Mouse (Mus musculus) MEL (cell line): Measurements from ENCODE around the gene Exoc4. TPM values are rescaled to one million over a fixed set of nuclear protein-coding genes. Genes with fewer than 3 reads are reported as not detected.

ENCODE experiments used
- DNase-seq: peaks from one replicate; pipeline ENCODE4 v3.0.0; 2011; ENCODE audit warnings: low read depth, low spot score
- H3K27ac ChIP-seq: 2 replicates; pipeline ENCODE4 v1.5.1; 2012; ENCODE audit warnings: low read depth, mild to moderate bottlenecking, control low read depth, low read length, moderate library complexity; ENCODE audit not compliant: control insufficient read depth
- H3K27me3 ChIP-seq, 2 experiments: fragments of 150-350 bp in 1 of 2; sonication (generic) in 1 of 2; 2 replicates each; pipeline ENCODE4 v1.6.1; 2012; ENCODE audit warnings: low read length in 2 of 2, mild to moderate bottlenecking in 2 of 2, improper control_type of control experiment in 1 of 2, moderate library complexity in 1 of 2; ENCODE audit not compliant: insufficient read depth in 2 of 2, control insufficient read depth in 1 of 2
- H3K36me3 ChIP-seq, 2 experiments: 2 replicates each; pipeline ENCODE4 v1.6.1; 2012 to 2014; ENCODE audit warnings: low read length in 2 of 2, improper control_type of control experiment in 1 of 2, inconsistent platforms in 1 of 2, mild to moderate bottlenecking in 1 of 2; ENCODE audit not compliant: insufficient read depth in 2 of 2, control insufficient read depth in 1 of 2
- H3K4me1 ChIP-seq, 2 experiments: fragments of 150-350 bp in 1 of 2; sonication (generic) in 1 of 2; 2 replicates each; pipeline ENCODE4 v1.6.1; 2012; ENCODE audit warnings: low read length in 2 of 2, improper control_type of control experiment in 1 of 2, mild to moderate bottlenecking in 1 of 2; ENCODE audit not compliant: insufficient read depth in 2 of 2, control insufficient read depth in 1 of 2
- H3K4me3 ChIP-seq, 2 experiments: fragments of 150-350 bp in 1 of 2; sonication (generic) in 1 of 2; 2 replicates each; pipeline ENCODE4 v1.5.1; 2012; ENCODE audit warnings: low read depth in 2 of 2, low read length in 2 of 2, mild to moderate bottlenecking in 2 of 2, moderate library complexity in 2 of 2, control low read depth in 1 of 2, improper control_type of control experiment in 1 of 2; ENCODE audit not compliant: control insufficient read depth in 1 of 2, insufficient read depth in 1 of 2
- H3K79me2 ChIP-seq: 2 replicates; pipeline ENCODE4 v1.6.1; 2012; ENCODE audit warnings: mild to moderate bottlenecking, low read length, moderate library complexity; ENCODE audit not compliant: control insufficient read depth, poor library complexity, insufficient read depth
- H3K9ac ChIP-seq: 2 replicates; pipeline ENCODE4 v1.6.1; 2012; ENCODE audit warnings: low read depth, mild to moderate bottlenecking, control low read depth, low read length, moderate library complexity; ENCODE audit not compliant: control insufficient read depth, poor library complexity, severe bottlenecking
- H3K9me3 ChIP-seq: fragments of 150-350 bp; sonication (generic); replicated peaks from 2 replicates; pipeline ENCODE4 v1.6.1; 2012; ENCODE audit warnings: mild to moderate bottlenecking, low read length, improper control_type of control experiment, moderate library complexity; ENCODE audit not compliant: insufficient read depth
- CHD1 ChIP-seq: IDR thresholded peaks from 2 replicates; pipeline ENCODE4 v1.6.1; 2012; ENCODE audit warnings: low read depth, mild to moderate bottlenecking, inconsistent platforms, low read length, improper control_type of control experiment
- CHD2 ChIP-seq: IDR thresholded peaks from 2 replicates; pipeline ENCODE4 v1.6.1; 2011; ENCODE audit warnings: low read length, improper control_type of control experiment
- CTCF ChIP-seq, 3 experiments: IDR thresholded peaks in 2 of 3; conservative IDR thresholded peaks in 1 of 3; 2 replicates each; pipeline ENCODE4 v1.5.1; 2011 to 2012; ENCODE audit warnings: low read length in 3 of 3, low read depth in 2 of 3, mild to moderate bottlenecking in 2 of 3, improper control_type of control experiment in 1 of 3, inconsistent platforms in 1 of 3, mixed read lengths in 1 of 3, moderate library complexity in 1 of 3; ENCODE audit not compliant: control insufficient read depth in 1 of 3, insufficient read depth in 1 of 3, poor library complexity in 1 of 3, severe bottlenecking in 1 of 3
- E2F4 ChIP-seq: IDR thresholded peaks from 2 replicates; pipeline ENCODE4 v1.6.1; 2011; ENCODE audit warnings: low read depth, low read length, improper control_type of control experiment, borderline replicate concordance
- ELF1 ChIP-seq: IDR thresholded peaks from 2 replicates; pipeline ENCODE4 v1.6.1; 2014; ENCODE audit warnings: low read depth, mild to moderate bottlenecking, inconsistent platforms, low read length, improper control_type of control experiment, moderate library complexity
- EP300 ChIP-seq, 2 experiments: IDR thresholded peaks; 2 replicates each; pipeline ENCODE4 v1.6.1; 2011; ENCODE audit warnings: improper control_type of control experiment in 2 of 2, low read length in 2 of 2, low read depth in 1 of 2, mild to moderate bottlenecking in 1 of 2
- ETS1 ChIP-seq: IDR thresholded peaks from 2 replicates; pipeline ENCODE4 v1.6.1; 2012; ENCODE audit warnings: low read depth, mild to moderate bottlenecking, inconsistent platforms, low read length, improper control_type of control experiment, moderate library complexity
- JUND ChIP-seq: IDR thresholded peaks from 2 replicates; pipeline ENCODE4 v1.6.1; 2011; ENCODE audit warnings: low read depth, mild to moderate bottlenecking, improper control_type of control experiment, low read length
- KAT2A ChIP-seq: conservative IDR thresholded peaks from 2 replicates; pipeline ENCODE4 v1.6.1; 2012; ENCODE audit warnings: low read depth, low read length, improper control_type of control experiment, inconsistent platforms
- MAFK ChIP-seq: IDR thresholded peaks from 2 replicates; pipeline ENCODE4 v1.6.1; 2011; ENCODE audit warnings: low read depth, mild to moderate bottlenecking, low read length, improper control_type of control experiment, borderline replicate concordance
- MAX ChIP-seq: IDR thresholded peaks from 2 replicates; pipeline ENCODE4 v1.6.1; 2011; ENCODE audit warnings: low read length, improper control_type of control experiment
- MYB ChIP-seq: IDR thresholded peaks from 2 replicates; pipeline ENCODE4 v1.6.1; 2011; ENCODE audit warnings: mild to moderate bottlenecking, low read depth, low read length, improper control_type of control experiment
- MYC ChIP-seq: IDR thresholded peaks from 2 replicates; pipeline ENCODE4 v1.6.1; 2011; ENCODE audit warnings: low read depth, mild to moderate bottlenecking, low read length, improper control_type of control experiment, moderate library complexity
- NELFE ChIP-seq: IDR thresholded peaks from 2 replicates; pipeline ENCODE4 v1.6.1; 2011; ENCODE audit warnings: low read depth, low read length, improper control_type of control experiment
- NRF1 ChIP-seq: IDR thresholded peaks from 2 replicates; pipeline ENCODE4 v1.6.1; 2014; ENCODE audit warnings: low read depth, mild to moderate bottlenecking, inconsistent platforms, low read length, improper control_type of control experiment, moderate library complexity; ENCODE audit not compliant: poor library complexity, insufficient read depth, severe bottlenecking
- POLR2AphosphoS2 ChIP-seq: IDR thresholded peaks from 2 replicates; pipeline ENCODE4 v1.6.1; 2011; ENCODE audit warnings: low read length, improper control_type of control experiment
- POLR2AphosphoS5 ChIP-seq: IDR thresholded peaks from 2 replicates; pipeline ENCODE4 v1.6.1; 2012; ENCODE audit warnings: low read depth, borderline replicate concordance, mild to moderate bottlenecking, inconsistent platforms, low read length, moderate library complexity, mixed read lengths
- SIN3A ChIP-seq: IDR thresholded peaks from 2 replicates; pipeline ENCODE4 v1.6.1; 2012; ENCODE audit warnings: low read length, improper control_type of control experiment, inconsistent platforms
- TAL1 ChIP-seq: IDR thresholded peaks from 2 replicates; pipeline ENCODE4 v1.6.1; 2012; ENCODE audit warnings: mild to moderate bottlenecking, inconsistent platforms, low read length, moderate library complexity, mixed read lengths
- TBP ChIP-seq: IDR thresholded peaks from 2 replicates; pipeline ENCODE4 v1.8.0; 2011; ENCODE audit warnings: low read depth, low read length, improper control_type of control experiment
- UBTF ChIP-seq: IDR thresholded peaks from 2 replicates; pipeline ENCODE4 v1.6.1; 2012; ENCODE audit warnings: low read depth, mild to moderate bottlenecking, inconsistent platforms, low read length, improper control_type of control experiment, moderate library complexity, borderline replicate concordance; ENCODE audit not compliant: insufficient read depth
- USF2 ChIP-seq, 2 experiments: IDR thresholded peaks; 2 replicates each; pipeline ENCODE4 v1.6.1; 2011 to 2012; ENCODE audit warnings: improper control_type of control experiment in 2 of 2, low read length in 2 of 2, borderline replicate concordance in 1 of 2, inconsistent platforms in 1 of 2, low read depth in 1 of 2, mild to moderate bottlenecking in 1 of 2; ENCODE audit not compliant: insufficient read depth in 1 of 2
- ZKSCAN1 ChIP-seq: IDR thresholded peaks from 2 replicates; pipeline ENCODE4 v1.6.1; 2012; ENCODE audit warnings: low read depth, mild to moderate bottlenecking, inconsistent platforms, low read length, improper control_type of control experiment, moderate library complexity
- polyA plus RNA-seq, 2 experiments: library from polyadenylated mRNA; stranded (reverse) in 1 of 2; unstranded in 1 of 2; fragments of >175 nt in 1 of 2; fragments of >200 nt in 1 of 2; gene quantifications; 2 replicates each; pipeline versions ENCODE4 v1.2.1 to v1.2.4; 2012; ENCODE audit warnings: low replicate concordance in 2 of 2, low read depth in 1 of 2; ENCODE audit not compliant: insufficient read length in 2 of 2, insufficient read depth in 1 of 2, missing spikeins in 1 of 2
- total RNA-seq: library from RNA; depleted of rRNA; stranded (reverse); fragments of 300-350 nt; gene quantifications from 2 replicates; pipeline ENCODE4 v1.2.3, GENCODE M21; 2012

The Exoc4 gene
- total and polyA plus RNA-seq, 3 experiments: 16.4 to 22.6 TPM; not detected in 1

- DNase-seq: no peak
- H3K36me3 ChIP-seq: no peaks in the 10 kb centered on the region
- H3K9me3 ChIP-seq: no peaks in the 10 kb centered on the region
- no peak overlapping the region for H3K27ac ChIP-seq
- no peaks in the 10 kb centered on the region for H3K27me3 ChIP-seq
- TF ChIP-seq TAL1: no peak
- no peak for TF ChIP-seq MAFK
- TF ChIP-seq USF2 (IDR thresholded peaks at IDR 0.05; ENCODE audit: borderline replicate concordance in 1 of 2, insufficient read depth in 1 of 2, low read depth in 1 of 2, low read length in 2 of 2): no peak
- H3K4me1 ChIP-seq: no peaks in the 10 kb centered on the region
- H3K9ac ChIP-seq: no peak overlapping the region
- no peaks in the 10 kb centered on the region for H3K79me2 ChIP-seq
- no peak overlapping the region for H3K4me3 ChIP-seq
Observed at GRCm38 (mm10) chr6:33542712-33543111, 293.8 kb downstream of the Exoc4 start.

GRCm38 (mm10) chr6:33551934-33552333 is 303.0 kb downstream of the Exoc4 start:
- Histone ChIP-seq H3K9me3 (no peaks in the 10 kb centered on the region), H3K27me3 (no peaks in the 10 kb centered on the region), H3K4me3 (no peak overlapping the region)
- TF ChIP-seq ELF1: no peak
- no peak for TF ChIP-seq JUND
- TF ChIP-seq POLR2AphosphoS2: no peak
- TF ChIP-seq CTCF (IDR thresholded peaks at IDR 0.05 in 2 of 3, conservative IDR thresholded peaks at IDR 0.05 in 1 of 3; ENCODE audit: control insufficient read depth in 1 of 3, insufficient read depth in 1 of 3, low read depth in 2 of 3, low read length in 3 of 3, poor library complexity in 1 of 3, severe bottlenecking in 1 of 3): no peak
- TF ChIP-seq CHD2: no peak
- TF ChIP-seq, all 39 proteins: peak for 0
- no peak overlapping the region for H3K9ac ChIP-seq
- H3K36me3 ChIP-seq: no peaks in the 10 kb centered on the region
- no peaks in the 10 kb centered on the region for H3K4me1 ChIP-seq
- H3K27ac ChIP-seq: no peak overlapping the region
- no peaks in the 10 kb centered on the region for H3K79me2 ChIP-seq
- DNase-seq: no peak

GRCm38 (mm10) chr6:33560925-33561324 is 312.0 kb downstream of the Exoc4 start:
- no peaks in the 10 kb centered on the region for H3K79me2 ChIP-seq
- peak; percentile 12 for DNase-seq
- no peak overlapping the region for H3K4me3 ChIP-seq
- no peak for TF ChIP-seq NELFE
- no peak for TF ChIP-seq MYC
- no peak for TF ChIP-seq USF2 (IDR thresholded peaks at IDR 0.05; ENCODE audit: borderline replicate concordance in 1 of 2, insufficient read depth in 1 of 2, low read depth in 1 of 2, low read length in 2 of 2)
- no peak for TF ChIP-seq MAX
- no peak for TF ChIP-seq POLR2AphosphoS5
- TF ChIP-seq E2F4: no peak
- no peak for TF ChIP-seq EP300 (IDR thresholded peaks at IDR 0.05; ENCODE audit: low read depth in 1 of 2, low read length in 2 of 2)
- TF ChIP-seq KAT2A: no peak
- no peak for TF ChIP-seq MYB
- no peak for TF ChIP-seq CHD1
- TF ChIP-seq MAFK: no peak
- no peak for TF ChIP-seq UBTF
- no peak for TF ChIP-seq ETS1
- TF ChIP-seq NRF1: no peak
- TF ChIP-seq ZKSCAN1: no peak
- no peak for TF ChIP-seq SIN3A
- TF ChIP-seq JUND: no peak
- TF ChIP-seq TBP: no peak
- TF ChIP-seq CHD2: no peak
- no peak overlapping the region for H3K27ac ChIP-seq
- H3K4me1 ChIP-seq: peaks cover 0 to 5% of the 10 kb centered on the region in 2 experiments; a peak in 2 of 4 replicates
- no peaks in the 10 kb centered on the region for H3K9me3 ChIP-seq
- H3K36me3 ChIP-seq: peaks cover 0 to 6% of the 10 kb centered on the region in 2 experiments; a peak in 2 of 4 replicates
- H3K27me3 ChIP-seq: no peaks in the 10 kb centered on the region
- no peak overlapping the region for H3K9ac ChIP-seq
